Comparison of ENCODE assay signal across 6 mouse cellular contexts in the genomic region with DNA sequence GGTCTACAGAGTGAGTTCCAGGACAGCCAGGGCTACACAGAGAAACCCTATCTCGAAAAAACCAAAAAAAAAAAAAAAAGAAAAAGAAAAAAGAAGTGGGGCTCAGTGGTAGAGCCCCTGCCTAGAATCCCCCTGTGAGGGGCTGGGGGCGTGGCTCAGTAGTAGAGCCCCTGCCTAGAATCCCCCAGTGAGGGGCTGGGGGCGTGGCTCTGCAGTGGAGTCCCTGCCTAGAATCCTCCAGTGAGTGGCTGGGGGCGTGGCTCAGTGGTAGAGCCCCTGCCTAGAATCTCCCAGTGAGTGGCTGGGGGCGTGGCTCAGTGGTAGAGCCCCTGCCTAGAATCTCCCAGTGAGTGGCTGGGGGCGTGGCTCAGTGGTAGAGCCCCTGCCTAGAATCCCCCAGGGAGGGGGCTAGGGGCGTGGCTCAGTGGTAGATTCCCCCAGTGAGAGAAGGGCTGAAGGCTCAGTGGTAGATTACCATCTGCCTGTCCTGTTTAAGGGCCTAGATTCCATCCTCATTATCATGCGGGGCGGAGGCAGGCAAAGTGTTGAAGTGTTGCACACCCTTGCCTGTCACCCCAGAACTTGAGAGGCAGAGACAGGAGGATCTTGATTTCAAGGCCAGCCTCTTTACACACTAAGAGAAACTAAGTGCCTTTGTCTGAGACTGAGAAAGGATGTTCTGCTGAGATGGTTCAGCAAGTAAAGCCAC. TPM values are rescaled to one million over a fixed set of nuclear protein-coding genes. Genes with fewer than 3 reads are reported as not detected.
DNase-seq lines count a peak whose midpoint lies in the region; TF ChIP-seq lines count a peak whose summit lies in the region.
"Not testable (repeated sequence)": the region's sequence is repeated elsewhere in the genome, so short reads cannot be mapped to it uniquely, and the experiment has no call there.
"Had no signal": no experiment of that assay in that cellular context is flagged by ENCODE, and none has a peak within 500 bp of the region (broad histone marks: within the 10 kb centered on the region; RNA-seq: fewer than 3 reads in every experiment).

No protein-coding gene starts in this region.

- H3K4me3 ChIP-seq in MEL (ENCODE audit: control insufficient read depth in 1 of 2, insufficient read depth in 1 of 2, low read depth in 2 of 2, low read length in 2 of 2) = not testable (repeated sequence)

- H3K27ac ChIP-seq in MEL (ENCODE audit: control insufficient read depth, low read depth, low read length) = not testable (repeated sequence)

- TF ChIP-seq CTCF in MEL (IDR thresholded peaks at IDR 0.05 in 2 of 3, conservative IDR thresholded peaks at IDR 0.05 in 1 of 3; ENCODE audit: control insufficient read depth in 1 of 3, insufficient read depth in 1 of 3, low read depth in 2 of 3, low read length in 3 of 3, poor library complexity in 1 of 3, severe bottlenecking in 1 of 3) = not testable (repeated sequence)

- H3K79me2 ChIP-seq in MEL (ENCODE audit: control insufficient read depth, insufficient read depth, low read length, poor library complexity) = not testable (repeated sequence)

- not testable (repeated sequence) for H3K9ac ChIP-seq in MEL (ENCODE audit: control insufficient read depth, low read depth, low read length, poor library complexity, severe bottlenecking)

- TF ChIP-seq POLR2A in MEL (IDR thresholded peaks at IDR 0.05; ENCODE audit: control insufficient read depth in 1 of 2, insufficient read depth in 1 of 2, low read depth in 1 of 2, low read length in 2 of 2, poor library complexity in 1 of 2) = not testable (repeated sequence)

- TF ChIP-seq EP300 in MEL (IDR thresholded peaks at IDR 0.05; ENCODE audit: low read depth in 1 of 2, low read length in 2 of 2) = not testable (repeated sequence)

- DNase-seq in ES-CJ7 (ENCODE audit: low read depth, low spot score) (peak; percentile 82), MEL (ENCODE audit: low read depth, low spot score) (peak; percentile 29), R1 (ENCODE audit: low read depth, low spot score) (peak; percentile 91), ZHBTc4 (ENCODE audit: low read depth, low spot score) (peak; percentile 82)
- DNase-seq in testis, postnatal 14 days (ENCODE audit: low spot score) = peak; percentile 36

- peaks cover 8 to 14% of the 10 kb centered on the region in 2 experiments for H3K4me1 ChIP-seq in MEL (ENCODE audit: control insufficient read depth in 1 of 2, insufficient read depth in 2 of 2, low read length in 2 of 2)

- TF ChIP-seq RAD21 in MEL (IDR thresholded peaks at IDR 0.05; ENCODE audit: low read depth, low read length) = not testable (repeated sequence)

- H3K36me3 ChIP-seq in MEL (ENCODE audit: control insufficient read depth in 1 of 2, insufficient read depth in 2 of 2, low read length in 2 of 2) = peaks cover 0 to 11% of the 10 kb centered on the region in 2 experiments; a peak in 2 of 4 replicates

- H3K9me3 ChIP-seq in MEL (replicated peaks; ENCODE audit: insufficient read depth, low read length) = not testable (repeated sequence)

- H3K27me3 ChIP-seq in MEL (ENCODE audit: control insufficient read depth in 1 of 2, insufficient read depth in 2 of 2, low read length in 2 of 2) = not testable (repeated sequence)

RNA-seq across cellular contexts. Expression of gene Prx, which starts 4.3 kb away (rescaled TPM):
- 0.39 TPM in 2 replicates for total RNA-seq in MEL (2012; rRNA removed)
- polyA plus RNA-seq in MEL (2012; ENCODE audit: insufficient read depth in 1 of 2, insufficient read length in 2 of 2, low read depth in 1 of 2, low replicate concordance in 2 of 2, missing spikeins in 1 of 2) = 1 to 10 TPM in 1 of 2 experiments, not detected in 1; 1.4 TPM

RNA-seq across cellular contexts. Expression of gene Sertad1, which starts 8.1 kb away (rescaled TPM):
- 9.9 and 12.4 TPM in 2 replicates for total RNA-seq in MEL (2012; rRNA removed)
- polyA plus RNA-seq in MEL (2012; ENCODE audit: insufficient read depth in 1 of 2, insufficient read length in 2 of 2, low read depth in 1 of 2, low replicate concordance in 2 of 2, missing spikeins in 1 of 2) = 10 to 100 TPM in 1 of 2 experiments, not detected in 1; 10.6 TPM

RNA-seq across cellular contexts. Expression of gene Sertad3, which starts 21.2 kb away (rescaled TPM):
- total RNA-seq in MEL (2012; rRNA removed) = 2.0 and 2.4 TPM in 2 replicates
- polyA plus RNA-seq in MEL (2012; ENCODE audit: insufficient read depth in 1 of 2, insufficient read length in 2 of 2, low read depth in 1 of 2, low replicate concordance in 2 of 2, missing spikeins in 1 of 2) = 1 to 10 TPM in 1 of 2 experiments, not detected in 1; 6.7 TPM

RNA-seq across cellular contexts. Expression of gene Hipk4, which starts 28.3 kb away (rescaled TPM):
- not detected in 2 replicates for total RNA-seq in MEL (2012; rRNA removed)
- polyA plus RNA-seq in MEL (2012; ENCODE audit: insufficient read depth in 1 of 2, insufficient read length in 2 of 2, low read depth in 1 of 2, low replicate concordance in 2 of 2, missing spikeins in 1 of 2) = under 1 TPM in 1 of 2 experiments, not detected in 1; 0.26 TPM
- polyA plus RNA-seq: activated CD4-positive, CD25-positive, alpha-beta regulatory T cell, adult 4 months had no signal

RNA-seq across cellular contexts. Expression of gene Blvrb, which starts 47.0 kb away (rescaled TPM):
- 183 and 245 TPM in 2 replicates for total RNA-seq in MEL (2012; rRNA removed)
- 100 to 1,000 TPM in 1 of 2 experiments, not detected in 1; 210 TPM for polyA plus RNA-seq in MEL (2012; ENCODE audit: insufficient read depth in 1 of 2, insufficient read length in 2 of 2, low read depth in 1 of 2, low replicate concordance in 2 of 2, missing spikeins in 1 of 2)

Comparison
In these comparisons a context has a peak if more than half of its experiments do, and no peak if none do; other contexts are left out.
1. DNase-seq: peak in every context shown above with its lines; median percentile 91 in R1; 82 in ES-CJ7; 82 in ZHBTc4; 36 in testis, postnatal 14 days; 29 in MEL.